Mouse (Mus musculus) liver, embryonic 14 days (tissue): Measurements from ENCODE around the gene Fam166b. TPM values are rescaled to one million over a fixed set of nuclear protein-coding genes. Genes with fewer than 3 reads are reported as not detected.

Experiments
- polyA plus RNA-seq: library from polyadenylated mRNA; depleted of rRNA; stranded (reverse); fragments of >200 nt; gene quantifications from 2 replicates; pipeline ENCODE4 v1.2.3, GENCODE M21; 2012; rRNA removed

Fam166b gene
- 0.02 TPM in 1 of 2 replicates, not detected in the other for polyA plus RNA-seq

DNA sequence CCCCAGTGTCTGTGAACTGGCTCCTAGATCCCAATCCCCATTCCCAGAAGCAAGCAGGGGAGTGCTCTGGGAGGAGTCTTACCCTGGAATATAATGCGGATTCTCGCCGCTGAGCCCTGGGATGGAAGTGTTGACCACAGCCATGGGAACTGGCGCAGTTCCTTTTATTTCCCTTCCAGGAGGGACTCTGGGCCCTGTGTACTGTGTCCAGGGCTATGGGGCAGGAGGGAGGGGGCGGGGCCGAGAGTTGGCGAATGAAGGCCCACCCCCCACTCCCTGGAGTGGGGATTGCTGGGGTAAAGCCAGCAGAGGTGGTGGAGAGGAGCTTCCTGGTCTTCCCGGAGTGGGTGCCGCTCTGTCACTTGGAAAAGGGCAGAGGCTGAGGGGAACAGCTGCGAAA is at the start of gene Fam166b:
Fam166b (minus strand) TSS at position 189 of the 400 bp plus-strand sequence.

DNA sequence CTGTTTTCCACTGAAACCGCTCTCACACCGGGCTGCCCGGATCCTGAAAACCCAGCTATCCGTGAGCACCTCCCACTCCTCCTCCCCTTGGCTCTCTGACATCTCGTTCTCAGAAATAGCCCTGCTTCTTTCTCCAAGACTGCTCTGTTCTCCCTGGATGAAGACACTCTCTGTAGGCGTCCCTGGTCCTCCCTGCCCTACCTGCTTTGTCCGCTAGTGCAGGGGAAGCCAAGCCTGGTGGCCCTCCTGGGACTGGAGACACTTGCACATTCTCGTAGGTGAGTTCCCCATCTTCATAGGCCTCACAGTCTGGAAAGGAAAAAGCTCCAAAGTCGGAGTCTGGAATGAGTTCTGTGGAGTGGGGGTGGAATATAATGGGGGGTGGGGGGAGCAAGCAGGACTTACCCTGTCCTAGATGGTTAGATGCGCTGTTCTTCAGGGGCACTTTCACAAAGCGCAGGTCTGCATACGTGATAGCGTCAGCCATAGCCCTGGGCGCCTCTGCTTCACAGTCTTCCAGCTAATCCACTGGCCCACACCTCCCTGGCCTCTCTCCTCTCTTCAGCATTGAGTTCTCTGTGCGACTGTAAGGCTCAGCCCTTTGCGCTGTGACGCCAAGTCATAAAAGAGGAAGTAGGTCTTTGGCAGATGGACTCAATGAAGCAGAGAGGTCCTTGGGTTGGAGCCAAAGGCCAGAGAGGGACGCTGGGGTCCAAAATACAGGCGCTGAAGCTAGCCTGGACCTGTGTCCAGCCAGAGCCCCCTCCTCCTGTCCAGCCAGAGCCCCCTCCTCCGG is 25.3 kb upstream of the Fam166b start, which contains the start of gene Cd72:
Cd72 (minus strand) TSS at position 588 of the 796 bp plus-strand sequence.

DNA sequence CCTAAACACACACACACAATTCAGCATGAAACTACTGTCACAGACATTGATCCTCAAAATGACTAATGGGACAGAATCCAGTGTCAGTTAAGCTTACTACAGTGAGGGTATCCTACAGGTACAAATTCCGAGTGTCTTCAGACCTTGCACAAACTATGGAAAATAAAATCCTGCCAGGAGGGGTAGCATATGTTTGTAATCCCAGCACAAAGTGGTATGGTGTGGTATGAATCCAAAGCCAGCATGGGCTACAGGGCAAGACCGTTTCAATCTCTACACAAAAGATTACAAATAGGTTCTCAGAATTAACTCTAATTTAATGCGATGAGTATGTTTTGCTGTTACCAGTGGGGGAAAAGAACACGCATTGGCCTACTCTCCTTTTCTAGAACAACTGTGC is 12.7 kb upstream of the Fam166b start, which contains the start of gene Tesk1:
Tesk1 (plus strand) TSS at position 301 of the 400 bp plus-strand sequence.

DNA sequence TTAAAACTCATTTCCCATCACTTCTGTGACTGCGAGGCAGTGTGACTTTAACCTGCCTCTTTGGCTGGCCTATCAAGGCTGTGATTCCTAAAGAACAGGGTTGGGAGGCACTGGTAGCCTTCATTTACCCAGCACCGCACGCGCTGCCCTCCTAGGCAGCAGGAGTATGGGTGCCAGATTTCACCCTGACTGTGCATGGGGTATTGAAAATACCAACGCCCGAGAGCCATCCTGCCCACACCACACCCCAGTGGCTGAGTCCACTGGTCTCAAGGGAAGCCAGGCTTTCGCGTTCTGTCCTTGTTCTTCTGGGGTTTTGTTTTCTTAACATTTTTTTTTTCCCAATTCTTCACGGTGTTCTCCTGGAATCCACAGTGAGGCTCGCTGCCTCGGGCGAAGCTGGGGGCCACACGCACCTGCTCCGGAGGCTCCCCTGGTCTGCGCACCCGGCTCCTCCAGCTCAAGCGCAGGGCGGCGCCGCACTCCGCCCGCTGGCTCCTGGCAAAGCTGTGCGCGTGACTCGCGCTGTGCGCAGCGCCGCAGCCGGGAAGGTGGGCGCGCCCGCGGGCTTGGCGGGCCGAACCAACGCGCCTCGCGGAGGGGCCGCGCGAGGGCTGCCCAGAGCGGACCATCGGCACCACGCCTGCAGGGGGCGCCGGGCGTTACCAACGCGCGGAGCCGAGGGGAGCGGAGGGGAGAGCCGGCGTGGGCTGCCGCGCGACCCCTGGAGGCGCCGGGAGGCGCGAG is 47.4 kb downstream of the Fam166b start, which contains the start of gene Rusc2:
Rusc2 (plus strand) TSS at position 572 of the 747 bp plus-strand sequence.

Other genes starting within 250 kb of the Fam166b start
- gene Atp8b5, start 162.0 kb downstream of the Fam166b start, polyA plus RNA-seq, result 0.07 and 0.09 TPM in 2 replicates
- gene Rusc2, start 47.2 kb downstream of the Fam166b start, polyA plus RNA-seq, result 0.39 and 0.45 TPM in 2 replicates
- 2.4 and 2.7 TPM in 2 replicates for gene Tesk1, start 12.8 kb upstream of the Fam166b start, polyA plus RNA-seq
- gene Cd72, start 25.5 kb upstream of the Fam166b start, polyA plus RNA-seq, result 0.20 and 0.38 TPM in 2 replicates
- 0.06 TPM in 1 of 2 replicates, not detected in the other for gene Sit1, start 54.6 kb upstream of the Fam166b start, polyA plus RNA-seq
- gene Ccdc107, start 63.8 kb upstream of the Fam166b start, polyA plus RNA-seq, result 32.7 and 38.7 TPM in 2 replicates
- 33.9 and 38.3 TPM in 2 replicates for gene Arhgef39, start 70.6 kb upstream of the Fam166b start, polyA plus RNA-seq
- gene Car9, start 77.8 kb upstream of the Fam166b start, polyA plus RNA-seq, result 0.53 and 0.58 TPM in 2 replicates
- gene Tpm2, start 94.6 kb upstream of the Fam166b start, polyA plus RNA-seq, result 9.7 and 20.6 TPM in 2 replicates
- gene Creb3, start 133.2 kb upstream of the Fam166b start, polyA plus RNA-seq, result 10.3 and 12.2 TPM in 2 replicates
- 27.3 and 31.5 TPM in 2 replicates for gene Tln1, start 133.6 kb upstream of the Fam166b start, polyA plus RNA-seq
- gene Rgp1, start 149.6 kb upstream of the Fam166b start, polyA plus RNA-seq, result 13.7 and 16.2 TPM in 2 replicates
- 11.1 and 12.8 TPM in 2 replicates for gene Gba2, start 149.7 kb upstream of the Fam166b start, polyA plus RNA-seq
- gene Msmp, start 155.4 kb upstream of the Fam166b start, polyA plus RNA-seq, result not detected in 2 replicates
- gene Npr2, start 202.8 kb upstream of the Fam166b start, polyA plus RNA-seq, result 1.5 and 1.9 TPM in 2 replicates
- 0.12 and 0.27 TPM in 2 replicates for gene Spag8, start 224.5 kb upstream of the Fam166b start, polyA plus RNA-seq
- 28.3 and 30.4 TPM in 2 replicates for gene Hint2, start 227.3 kb upstream of the Fam166b start, polyA plus RNA-seq
- gene Tmem8b, start 239.8 kb upstream of the Fam166b start, polyA plus RNA-seq, result 0.18 and 0.26 TPM in 2 replicates
- 0.02 TPM in 2 replicates for gene Fam221b, start 240.0 kb upstream of the Fam166b start, polyA plus RNA-seq